Mouse (Mus musculus): ENCODE measurements around the gene Tomm34. TPM values are rescaled to one million over a fixed set of nuclear protein-coding genes. Genes with fewer than 3 reads are reported as not detected.

Tomm34 gene
- total RNA-seq, 2 experiments from 2014 or later, result 32.9 to 41.5 TPM

DNA sequence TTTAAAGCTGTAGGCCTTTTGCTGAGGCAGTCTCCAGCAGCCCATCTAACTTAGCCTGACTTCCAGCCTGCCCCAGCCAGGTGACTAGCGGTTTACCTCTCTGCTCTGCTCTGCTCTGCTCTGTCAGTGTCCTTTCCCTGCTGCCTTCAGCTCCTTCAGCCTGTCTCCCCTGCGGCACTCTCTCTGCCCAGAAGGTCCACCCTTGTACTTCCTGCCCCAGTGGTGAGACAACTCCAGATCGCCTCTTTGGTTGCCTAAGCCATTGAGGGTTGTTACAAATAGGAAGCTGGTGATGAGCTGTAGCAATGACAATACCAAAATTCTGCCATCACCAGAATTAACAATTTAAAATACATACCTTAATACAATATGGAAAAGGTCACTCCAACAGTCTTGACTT is 60.0 kb downstream of the Tomm34 start:
- no peak for DNase-seq

DNA sequence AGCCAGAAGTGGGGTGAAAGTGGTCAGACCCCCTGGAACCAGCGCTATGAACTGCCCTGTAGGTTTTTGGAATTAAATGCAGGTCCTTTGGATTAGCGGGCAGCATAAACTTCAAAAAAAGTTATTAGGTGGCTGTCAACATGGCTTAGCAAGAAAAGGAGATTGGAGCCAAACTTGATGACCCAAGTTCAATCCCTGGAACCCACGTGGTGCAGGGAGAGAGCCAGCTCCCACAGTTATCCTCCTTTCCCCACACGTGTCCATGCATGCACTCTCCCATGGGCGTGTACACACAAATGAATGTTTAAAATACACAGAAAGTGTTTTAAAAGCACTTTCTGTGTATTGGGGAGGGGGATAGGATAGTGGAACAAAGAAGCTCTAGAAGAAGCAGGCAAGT is 60.5 kb downstream of the Tomm34 start:
- DNase-seq, result no peak

DNA sequence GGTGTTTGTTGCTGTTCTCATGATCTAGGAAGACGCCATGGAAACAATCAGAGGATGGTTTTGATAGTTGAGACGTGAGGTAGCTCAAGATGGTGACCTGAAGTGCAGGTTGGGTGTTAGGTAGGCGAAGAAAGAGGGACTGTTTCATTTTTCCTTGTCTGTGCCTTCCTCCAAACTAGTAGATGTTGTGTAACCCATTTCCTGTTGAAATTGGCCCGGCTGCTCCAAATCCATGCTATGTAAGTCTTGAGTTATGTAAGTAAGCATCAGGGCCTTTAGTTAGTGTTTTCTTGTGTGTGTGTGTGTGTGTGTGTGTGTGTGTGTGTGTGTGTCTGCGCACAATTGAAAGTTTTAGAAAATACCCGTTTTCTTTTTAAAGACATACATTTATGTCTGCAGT is 61.7 kb downstream of the Tomm34 start:
- DNase-seq, result no peak

DNA sequence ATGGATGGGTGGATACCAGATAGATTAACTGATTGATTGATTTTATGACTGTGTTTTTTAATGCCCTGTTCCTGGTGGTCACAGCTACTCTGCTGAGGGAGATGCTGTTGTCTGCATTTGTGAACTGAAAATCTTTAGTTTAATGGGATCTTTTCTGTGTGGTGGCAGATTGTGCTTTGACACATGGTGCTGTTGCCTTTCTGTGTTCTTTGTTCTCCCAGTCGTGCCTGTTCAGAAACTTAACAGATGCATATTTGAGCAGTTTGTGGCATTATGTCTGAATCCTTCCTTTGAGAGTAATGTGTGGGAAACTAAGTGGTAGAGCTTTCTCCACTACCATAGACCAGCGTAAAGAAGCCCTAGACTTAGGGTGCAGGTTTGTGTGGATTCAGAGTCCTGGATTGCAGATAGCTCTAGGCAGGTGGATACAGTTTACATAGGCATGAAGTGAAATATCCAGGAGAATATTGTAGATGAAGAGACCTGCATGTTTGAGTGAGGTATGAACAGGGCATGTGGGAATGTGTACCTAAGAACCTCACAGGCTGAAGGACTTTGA is 62.9 kb downstream of the Tomm34 start:
- DNase-seq, result no peak

DNA sequence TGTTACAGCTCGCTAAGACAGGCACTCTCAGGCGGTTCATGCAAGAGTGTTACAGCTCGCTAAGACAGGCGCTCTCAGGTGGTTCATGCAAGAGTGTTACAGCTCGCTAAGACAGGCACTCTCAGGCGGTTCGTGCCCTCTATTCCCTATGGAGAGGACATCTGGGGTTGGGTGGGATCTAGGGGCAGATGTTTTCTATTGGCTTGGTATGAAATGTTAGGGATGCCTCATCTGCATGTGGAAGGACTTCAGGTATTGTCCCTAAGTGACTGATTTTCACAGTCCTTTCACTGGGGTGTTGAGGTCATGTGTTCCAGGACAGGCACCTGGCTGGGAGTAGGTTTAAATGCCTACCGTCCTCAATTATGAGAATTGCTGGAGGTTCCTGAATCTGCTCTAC is 63.4 kb downstream of the Tomm34 start:
- no peak for DNase-seq

DNA sequence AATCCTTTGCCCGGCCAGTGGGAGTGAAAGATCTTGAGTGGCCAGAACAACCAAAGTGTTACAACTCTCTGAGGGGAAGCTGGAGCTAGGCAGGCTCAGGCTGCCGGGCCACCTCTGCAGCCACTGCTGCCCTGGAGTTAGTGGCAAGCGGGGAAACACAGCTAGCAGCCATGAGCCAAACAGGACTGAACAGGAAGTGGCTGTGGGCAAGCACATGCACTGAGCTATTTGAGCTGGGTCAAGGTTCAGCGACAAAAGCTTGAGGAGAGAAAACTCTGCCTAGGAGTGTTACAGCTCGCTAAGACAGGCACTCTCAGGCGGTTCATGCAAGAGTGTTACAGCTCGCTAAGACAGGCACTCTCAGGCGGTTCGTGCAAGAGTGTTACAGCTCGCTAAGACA is 64.0 kb downstream of the Tomm34 start:
- DNase-seq, result peak in 1 of 2 experiments; percentile 42

DNA sequence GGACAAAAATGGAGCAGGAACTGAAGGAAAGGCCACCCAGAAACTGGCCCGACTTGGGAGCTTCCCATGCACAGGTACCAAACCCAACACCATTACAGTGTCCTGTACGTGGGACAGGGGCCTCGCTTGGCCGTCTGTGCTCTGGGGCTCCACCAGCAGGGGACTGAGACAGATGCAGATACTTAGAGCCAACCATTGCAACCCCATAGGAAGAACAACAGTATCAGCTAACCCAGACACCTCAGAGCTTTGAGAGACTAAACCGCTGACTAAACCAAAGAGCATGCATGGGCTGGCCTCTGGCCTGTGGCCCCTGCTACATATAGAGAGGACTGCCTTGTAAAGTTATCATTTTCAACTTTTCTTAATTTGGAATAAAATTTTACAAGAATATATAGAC is 66.5 kb downstream of the Tomm34 start:
- DNase-seq, result no peak

Other genes with a start within 250 kb of the Tomm34 start
- not detected for gene Kcnk15, start 217.5 kb downstream of the Tomm34 start, total RNA-seq (2021)
- 100 to 1,000 TPM; 171 to 180 TPM for gene Rims4, start 152.5 kb downstream of the Tomm34 start, total RNA-seq (2021)
- gene Ywhab, start 76.2 kb downstream of the Tomm34 start, total RNA-seq (2021), result 100 to 1,000 TPM; 264 to 302 TPM
- gene Pabpc1l, start 45.7 kb downstream of the Tomm34 start, total RNA-seq (2021), result 1 to 10 TPM; 1.2 to 1.9 TPM
- gene Stk4, start 847 bp downstream of the Tomm34 start, total RNA-seq (2021), result 10 to 100 TPM; 27.5 to 32.4 TPM
- gene Kcns1, start 99.9 kb upstream of the Tomm34 start, total RNA-seq (2021), result not detected
- gene Wfdc5, start 111.6 kb upstream of the Tomm34 start, total RNA-seq (2021), result not detected
- 1 to 10 TPM in 1 of 2 experiments, under 1 TPM in 1; 0.43 to 1.4 TPM for gene Wfdc12, start 119.4 kb upstream of the Tomm34 start, total RNA-seq (2021)
- gene Wfdc15a, start 129.0 kb upstream of the Tomm34 start, total RNA-seq (2021), result not detected
- gene Wfdc15b, start 150.5 kb upstream of the Tomm34 start, total RNA-seq (2021), result not detected
- gene Svs2, start 167.3 kb upstream of the Tomm34 start, total RNA-seq (2021), result not detected
- gene Svs3b, start 185.5 kb upstream of the Tomm34 start, total RNA-seq (2021), result not detected
- gene Svs4, start 207.3 kb upstream of the Tomm34 start, total RNA-seq (2021), result not detected
- gene Svs3a, start 218.1 kb upstream of the Tomm34 start, total RNA-seq (2021), result not detected
- gene Svs6, start 245.6 kb upstream of the Tomm34 start, total RNA-seq (2021), result not detected